In genomic region chr3:88620146-88620991, GRCm38 (mm10) we compare ENCODE assay signal across 8 mouse cellular contexts. TPM values are rescaled to one million over a fixed set of nuclear protein-coding genes. Genes with fewer than 3 reads are reported as not detected.
DNase-seq lines count a peak whose midpoint lies in the region; ATAC-seq and TF ChIP-seq lines count a peak whose summit lies in the region.

No protein-coding gene starts in this region.

- H3K9me3 ChIP-seq in forebrain, embryonic 15.5 days: no peaks in the 10 kb centered on the region
- no peaks in the 10 kb centered on the region for H3K9me3 ChIP-seq in liver, embryonic 15.5 days (replicated peaks)

- H3K4me3 ChIP-seq in gastrocnemius, adult 2 months: peak overlapping the region; percentile 89
- peak overlapping the region; percentile 77 for H3K4me3 ChIP-seq in forebrain, embryonic 15.5 days
- H3K4me3 ChIP-seq in liver, embryonic 15.5 days (replicated peaks): peak overlapping the region; percentile 73

- TF ChIP-seq CTCF in gastrocnemius, adult 2 months (IDR thresholded peaks at IDR 0.05): no peak

- H3K27ac ChIP-seq in gastrocnemius, adult 2 months: peak overlapping the region; percentile 95
- H3K27ac ChIP-seq in forebrain, embryonic 15.5 days (replicated peaks): peak overlapping the region; percentile 97
- peak overlapping the region; percentile 80; the same call in 1 of the 2 replicates for H3K27ac ChIP-seq in liver, embryonic 15.5 days (replicated peaks)

- no peak for ATAC-seq in forebrain, embryonic 15.5 days (replicated peaks)
- no peak for ATAC-seq in liver, embryonic 15.5 days (ENCODE audit: insufficient read depth)

- no peak for DNase-seq in gastrocnemius, adult 2 months
- DNase-seq in gastrocnemius, adult 8-10 months (ENCODE audit: low spot score in 2 of 2): no peak
- peak; percentile 41 for DNase-seq in CD4-positive, CD25-positive, alpha-beta regulatory T cell, adult 2 months (ENCODE audit: low read depth, low spot score)
- no peak for DNase-seq in urinary bladder, postnatal 36 days (ENCODE audit: low spot score in 2 of 2)
- DNase-seq in cerebellum, postnatal 25 days: no peak
- no peak for DNase-seq in kidney, postnatal 10 days

- H3K4me2 ChIP-seq in forebrain, embryonic 15.5 days (replicated peaks): peak overlapping the region; percentile 91
- peak overlapping the region; percentile 99 for H3K4me2 ChIP-seq in liver, embryonic 15.5 days

- peak overlapping the region; percentile 88 for H3K9ac ChIP-seq in forebrain, embryonic 15.5 days (replicated peaks)
- H3K9ac ChIP-seq in liver, embryonic 15.5 days: peak overlapping the region; percentile 70

- H3K4me1 ChIP-seq in forebrain, embryonic 15.5 days: peaks cover 34% of the 10 kb centered on the region
- peaks cover 91% of the 10 kb centered on the region for H3K4me1 ChIP-seq in liver, embryonic 15.5 days (replicated peaks)

- intact Hi-C loops in gastrocnemius, adult 2 months (cut with DNase I): no loop called here

- H3K27me3 ChIP-seq in forebrain, embryonic 15.5 days: no peaks in the 10 kb centered on the region
- H3K27me3 ChIP-seq in liver, embryonic 15.5 days: 0 out of 2 replicates have a peak, but pooled peaks cover 8% of the 10 kb centered on the region

- no peaks in the 10 kb centered on the region for H3K36me3 ChIP-seq in forebrain, embryonic 15.5 days
- H3K36me3 ChIP-seq in liver, embryonic 15.5 days (replicated peaks): 0 out of 2 replicates have a peak, but pooled peaks cover 3% of the 10 kb centered on the region

- 16% methylated on average over 15 of the region's 15 CpGs for WGBS in forebrain, embryonic 15.5 days
- 10% methylated on average over 15 of the region's 15 CpGs for WGBS in liver, embryonic 15.5 days (ENCODE audit: insufficient replicate concordance)

RNA-seq across cellular contexts. Expression of gene Arhgef2, which starts 14.6 kb away (rescaled TPM):
- total RNA-seq in gastrocnemius, adult 2 months (2021): 10 to 100 TPM; 22.4 to 24.7 TPM
- 10 to 100 TPM; 13.5 to 19.0 (median 16.6) TPM for total RNA-seq in gastrocnemius, adult 8-10 months (2022)
- 192 and 193 TPM in 2 replicates for polyA plus RNA-seq in forebrain, embryonic 15.5 days (2015; fragmentation: Nextera tagmentation; extraction: Ambion mirVana)
- polyA plus RNA-seq in liver, embryonic 15.5 days (2015; fragmentation: Nextera tagmentation; extraction: Ambion mirVana): 14.4 and 15.0 TPM in 2 replicates

RNA-seq across cellular contexts. Expression of gene Rxfp4, which starts 32.6 kb away (rescaled TPM):
- total RNA-seq in gastrocnemius, adult 2 months (2021): not detected
- not detected for total RNA-seq in gastrocnemius, adult 8-10 months (2022)
- not detected in 2 replicates for polyA plus RNA-seq in forebrain, embryonic 15.5 days (2015; fragmentation: Nextera tagmentation; extraction: Ambion mirVana)
- not detected in 2 replicates for polyA plus RNA-seq in liver, embryonic 15.5 days (2015; fragmentation: Nextera tagmentation; extraction: Ambion mirVana)

RNA-seq across cellular contexts. Expression of gene Ssr2, which starts 44.7 kb away (rescaled TPM):
- total RNA-seq in gastrocnemius, adult 2 months (2021): 10 to 100 TPM; 41.1 to 54.8 TPM
- total RNA-seq in gastrocnemius, adult 8-10 months (2022): 10 to 100 TPM; 41.5 to 44.9 (median 43.1) TPM
- 133 and 134 TPM in 2 replicates for polyA plus RNA-seq in forebrain, embryonic 15.5 days (2015; fragmentation: Nextera tagmentation; extraction: Ambion mirVana)
- polyA plus RNA-seq in liver, embryonic 15.5 days (2015; fragmentation: Nextera tagmentation; extraction: Ambion mirVana): 190 and 206 TPM in 2 replicates
